Mouse (Mus musculus) liver, postnatal 0 days (tissue): Measurements from ENCODE around the gene Il6. TPM values are rescaled to one million over a fixed set of nuclear protein-coding genes. Genes with fewer than 3 reads are reported as not detected.

Source experiments
- ATAC-seq: fragments of 200-750 bp; cut with Nextera tagmentation; 2 replicates; pipeline ENCODE4 v1.8.0; 2017; ENCODE audit warnings: mild to moderate bottlenecking, moderate library complexity
- DNase-seq: peaks from one replicate; pipeline ENCODE4 v3.0.0-alpha.2; 2016
- H3K27ac ChIP-seq: fragments of 300-500 bp; sonication (generic); 2 replicates; pipeline ENCODE4 v1.5.1; 2014; ENCODE audit warnings: antibody characterized with exemption, moderate library complexity, mild to moderate bottlenecking, low read depth
- H3K27me3 ChIP-seq: fragments of 300-500 bp; sonication (generic); 2 replicates; pipeline ENCODE4 v1.6.1; 2014; ENCODE audit warnings: low read length, control low read depth, mixed read lengths; ENCODE audit not compliant: insufficient read depth
- H3K36me3 ChIP-seq: fragments of 300-500 bp; sonication (generic); replicated peaks from 2 replicates; pipeline ENCODE4 v1.6.1; 2014; ENCODE audit warnings: mild to moderate bottlenecking, control low read depth, low read length, moderate library complexity, mixed read lengths; ENCODE audit not compliant: insufficient read depth
- H3K4me1 ChIP-seq: fragments of 300-500 bp; sonication (generic); 2 replicates; pipeline ENCODE4 v1.6.1; 2014; ENCODE audit warnings: antibody characterized with exemption, mild to moderate bottlenecking, control low read depth; ENCODE audit not compliant: insufficient read depth
- H3K4me2 ChIP-seq: fragments of 300-500 bp; sonication (generic); 2 replicates; pipeline ENCODE4 v1.6.1; 2014; ENCODE audit warnings: low read depth, mild to moderate bottlenecking, low read length, moderate library complexity, mixed read lengths
- H3K4me3 ChIP-seq: fragments of 300-500 bp; sonication (generic); 2 replicates; pipeline ENCODE4 v1.5.1; 2014; ENCODE audit warnings: low read depth, low read length
- H3K9ac ChIP-seq: fragments of 300-500 bp; sonication (generic); replicated peaks from 2 replicates; pipeline ENCODE4 v1.6.1; 2014; ENCODE audit warnings: mild to moderate bottlenecking, moderate library complexity
- H3K9me3 ChIP-seq: fragments of 300-500 bp; sonication (generic); 2 replicates; pipeline ENCODE4 v1.6.1; 2016; ENCODE audit warnings: mild to moderate bottlenecking, control low read depth, low read length, mixed read lengths
- CTCF ChIP-seq: sonication (generic); IDR thresholded peaks from 2 replicates; pipeline ENCODE4 v1.5.1; 2016; ENCODE audit warnings: antibody characterized with exemption, low read depth
- EP300 ChIP-seq: IDR thresholded peaks from 2 replicates; pipeline ENCODE4 v1.6.1; 2016; ENCODE audit warnings: antibody characterized with exemption, low read depth, mild to moderate bottlenecking
- WGBS: fragments of 180-500 bp; shearing (Covaris S2); extraction: QIAGEN DNeasy Blood & Tissue Kit; methylation state at CpG from one replicate; pipeline ENCODE4 v1.1.7; 2014; ENCODE audit not compliant: insufficient replicate concordance; 5-methylcytosine and 5-hydroxymethylcytosine counted together
- polyA plus RNA-seq: library from polyadenylated mRNA; unstranded; fragments of >200 nt; fragmentation: Nextera tagmentation; extraction: Ambion mirVana; gene quantifications from 2 replicates; pipeline ENCODE4 v1.2.1, GENCODE M21; 2015

Il6 gene
- 0.28 and 0.33 TPM in 2 replicates for polyA plus RNA-seq

DNA sequence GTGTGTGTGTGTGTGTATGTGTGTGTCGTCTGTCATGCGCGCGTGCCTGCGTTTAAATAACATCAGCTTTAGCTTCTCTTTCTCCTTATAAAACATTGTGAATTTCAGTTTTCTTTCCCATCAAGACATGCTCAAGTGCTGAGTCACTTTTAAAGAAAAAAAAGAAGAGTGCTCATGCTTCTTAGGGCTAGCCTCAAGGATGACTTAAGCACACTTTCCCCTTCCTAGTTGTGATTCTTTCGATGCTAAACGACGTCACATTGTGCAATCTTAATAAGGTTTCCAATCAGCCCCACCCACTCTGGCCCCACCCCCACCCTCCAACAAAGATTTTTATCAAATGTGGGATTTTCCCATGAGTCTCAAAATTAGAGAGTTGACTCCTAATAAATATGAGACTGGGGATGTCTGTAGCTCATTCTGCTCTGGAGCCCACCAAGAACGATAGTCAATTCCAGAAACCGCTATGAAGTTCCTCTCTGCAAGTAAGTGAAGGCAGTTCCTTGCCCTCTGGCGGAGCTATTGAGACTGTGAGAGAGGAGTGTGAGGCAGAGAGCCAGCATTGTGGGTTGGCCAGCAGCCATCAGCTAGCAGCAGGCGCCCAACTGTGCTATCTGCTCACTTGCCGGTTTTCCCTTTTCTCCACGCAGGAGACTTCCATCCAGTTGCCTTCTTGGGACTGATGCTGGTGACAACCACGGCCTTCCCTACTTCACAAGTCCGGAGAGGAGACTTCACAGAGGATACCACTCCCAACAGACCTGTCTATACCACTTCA lies at the start of gene Il6:
Gene Il6, plus strand, starts transcription at position 389 of the 778 bp plus-strand sequence.
- no peak within 1 kb of the TSS for H3K9ac ChIP-seq
- H3K4me2 ChIP-seq: peak within 1 kb of the TSS; percentile 33; the same call in 1 of the 2 replicates
- WGBS: 42% methylated on average over 16 of the region's 16 CpGs
- peak; percentile 72; the same call in 1 of the 2 replicates for ATAC-seq
- TF ChIP-seq EP300 (no peak), CTCF (peak; percentile 37; the same call in 1 of the 2 replicates)
- H3K27me3 ChIP-seq: no peaks in the 10 kb centered on the region
- no peak within 1 kb of the TSS for H3K27ac ChIP-seq
- no peaks in the 10 kb centered on the region for H3K9me3 ChIP-seq
- DNase-seq: peak; percentile 66
- no peaks in the 10 kb centered on the region for H3K36me3 ChIP-seq
- H3K4me3 ChIP-seq: no peak within 1 kb of the TSS
- H3K4me1 ChIP-seq: no peaks in the 10 kb centered on the region

DNA sequence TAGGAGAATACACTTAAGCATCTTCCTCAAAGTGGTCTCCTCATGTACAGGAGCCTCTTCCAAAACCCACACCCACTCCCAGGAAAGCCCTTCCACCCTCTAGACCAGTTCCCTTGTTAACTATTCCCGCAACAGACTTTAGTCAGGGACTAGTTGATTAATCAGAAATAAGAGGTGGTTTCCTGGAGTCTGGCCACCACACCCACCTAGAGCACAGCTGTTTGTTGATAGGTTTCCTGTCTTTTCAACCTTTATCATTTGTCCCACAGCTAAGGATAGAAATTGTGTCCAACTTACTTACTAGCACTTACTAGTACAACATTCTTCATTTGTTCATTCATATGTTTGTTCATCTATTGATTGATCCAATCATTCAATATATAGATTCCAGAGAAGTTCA lies 49.4 kb upstream of the Il6 start:
- peak overlapping the region; percentile 57; the same call in 1 of the 2 replicates for H3K27ac ChIP-seq
- H3K27me3 ChIP-seq: no peaks in the 10 kb centered on the region
- peak; percentile 93 for ATAC-seq
- peaks cover 4% of the 10 kb centered on the region for H3K4me1 ChIP-seq
- no peaks in the 10 kb centered on the region for H3K9me3 ChIP-seq
- H3K4me3 ChIP-seq: no peak overlapping the region
- WGBS: 54% methylated on average over 1 of the region's 1 CpGs
- H3K36me3 ChIP-seq: no peaks in the 10 kb centered on the region
- H3K9ac ChIP-seq: no peak overlapping the region; the same call in 1 of the 2 replicates
- peak; percentile 29 for DNase-seq
- peak; percentile 94 for TF ChIP-seq EP300
- TF ChIP-seq CTCF: no peak
- H3K4me2 ChIP-seq: peak overlapping the region; percentile 31

DNA sequence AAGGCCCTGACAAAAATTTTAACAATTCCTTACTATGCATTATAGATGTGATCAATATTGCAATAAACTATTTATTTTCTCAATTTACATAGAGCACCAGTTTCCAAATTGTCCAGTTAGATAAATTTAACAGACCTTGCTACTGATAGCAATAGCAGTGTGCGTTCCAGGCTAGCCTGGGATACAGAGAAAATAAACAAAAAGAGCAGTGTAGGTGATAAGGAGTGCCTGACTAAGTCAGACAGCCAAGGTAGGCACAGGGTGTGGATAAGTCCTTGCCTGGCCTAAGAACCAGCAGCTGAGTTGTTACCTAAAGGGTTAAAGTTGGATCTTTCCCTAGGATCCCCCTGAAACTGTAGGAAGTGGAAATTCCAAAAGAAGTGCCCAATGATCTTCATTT lies 42.7 kb upstream of the Il6 start:
- H3K9me3 ChIP-seq: no peaks in the 10 kb centered on the region
- no peak overlapping the region for H3K4me2 ChIP-seq
- H3K27ac ChIP-seq: no peak overlapping the region
- no peak for DNase-seq
- no peaks in the 10 kb centered on the region for H3K36me3 ChIP-seq
- no peak overlapping the region for H3K9ac ChIP-seq
- ATAC-seq: no peak
- 37% methylated on average over 1 of the region's 1 CpGs for WGBS
- H3K27me3 ChIP-seq: no peaks in the 10 kb centered on the region
- H3K4me1 ChIP-seq: no peaks in the 10 kb centered on the region
- no peak overlapping the region for H3K4me3 ChIP-seq
- TF ChIP-seq EP300 (no peak), CTCF (no peak)

DNA sequence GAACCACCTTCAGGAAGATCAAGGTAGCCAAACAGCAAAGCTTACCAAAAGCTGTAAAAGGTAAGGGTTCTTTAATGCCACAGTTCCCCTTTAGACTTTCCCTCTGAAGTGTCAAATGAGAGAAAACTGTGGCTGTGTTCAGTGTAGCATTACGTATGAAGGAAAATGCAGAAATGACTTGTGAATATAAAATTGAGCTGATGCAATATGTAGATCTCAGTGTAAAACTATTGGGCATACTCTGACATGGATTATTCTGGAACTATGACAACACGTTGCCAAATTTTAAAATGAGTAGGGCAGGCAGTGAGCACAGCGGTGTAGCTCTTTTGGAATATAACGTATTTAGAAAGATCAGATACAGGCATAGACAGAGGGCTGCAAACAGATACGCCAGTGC lies 40.1 kb upstream of the Il6 start:
- TF ChIP-seq CTCF (no peak), EP300 (no peak)
- Histone ChIP-seq H3K4me2 (no peak overlapping the region), H3K36me3 (no peaks in the 10 kb centered on the region), H3K9ac (no peak overlapping the region), H3K4me1 (no peaks in the 10 kb centered on the region), H3K4me3 (no peak overlapping the region), H3K9me3 (no peaks in the 10 kb centered on the region), H3K27ac (no peak overlapping the region), H3K27me3 (no peaks in the 10 kb centered on the region)
- WGBS: 64% methylated on average over 5 of the region's 5 CpGs
- DNase-seq (no peak), ATAC-seq (no peak)

DNA sequence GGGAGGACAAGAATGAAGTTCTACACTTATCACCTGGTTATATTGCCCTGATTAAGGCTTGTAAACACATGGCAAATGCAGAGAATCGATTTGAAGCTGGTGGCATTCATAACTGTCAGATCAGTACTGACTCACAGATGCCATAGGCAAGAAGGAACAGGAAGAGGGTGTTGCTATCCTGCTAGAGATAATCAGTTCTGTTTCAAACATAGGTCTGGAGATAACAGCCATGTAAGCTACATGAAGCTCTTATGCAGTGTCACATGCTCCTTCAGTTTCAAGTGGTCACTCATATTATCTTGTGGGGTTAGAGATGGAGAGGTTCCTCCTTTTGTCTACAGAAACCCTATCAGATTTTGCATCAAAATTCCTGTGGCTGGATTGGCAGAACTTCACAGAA lies 39.4 kb upstream of the Il6 start:
- TF ChIP-seq EP300 (no peak), CTCF (no peak)
- DNase-seq (no peak), ATAC-seq (no peak)
- Histone ChIP-seq H3K4me3 (no peak overlapping the region), H3K9ac (no peak overlapping the region), H3K4me2 (no peak overlapping the region), H3K4me1 (no peaks in the 10 kb centered on the region), H3K27ac (no peak overlapping the region), H3K27me3 (no peaks in the 10 kb centered on the region), H3K36me3 (no peaks in the 10 kb centered on the region), H3K9me3 (no peaks in the 10 kb centered on the region)
- WGBS: 29% methylated on average over 1 of the region's 1 CpGs

DNA sequence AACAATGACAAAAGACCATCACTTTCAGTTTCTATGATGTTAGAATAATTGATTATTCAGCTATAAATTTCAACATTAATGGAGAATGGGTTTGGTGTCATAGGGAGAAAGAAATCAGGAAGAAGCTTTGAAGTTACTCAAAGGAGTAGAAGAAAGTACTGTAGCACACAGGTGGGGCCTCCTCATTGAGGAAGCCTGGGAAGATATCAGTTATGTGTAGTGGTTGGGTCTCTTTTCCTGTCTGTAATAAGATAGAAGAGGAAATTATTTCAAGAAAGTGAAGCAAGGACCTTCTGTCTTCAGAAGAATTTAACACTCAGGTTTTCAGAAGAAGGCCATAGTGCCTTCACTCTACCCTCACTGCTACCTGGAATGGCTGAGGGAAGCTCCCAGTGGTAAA lies 38.8 kb upstream of the Il6 start:
- DNase-seq (no peak), ATAC-seq (no peak)
- Histone ChIP-seq H3K4me1 (no peaks in the 10 kb centered on the region), H3K27me3 (no peaks in the 10 kb centered on the region), H3K9me3 (no peaks in the 10 kb centered on the region), H3K36me3 (no peaks in the 10 kb centered on the region), H3K4me2 (no peak overlapping the region), H3K4me3 (no peak overlapping the region), H3K27ac (no peak overlapping the region), H3K9ac (no peak overlapping the region)
- TF ChIP-seq CTCF (no peak), EP300 (no peak)
